Mouse (Mus musculus): ENCODE results near the gene Frmd8.

GRCm38 (mm10) chr19:5818590-5818977 is 56.5 kb downstream of the Frmd8 start:
- TF ChIP-seq MAZ (IDR thresholded peaks at IDR 0.05; ENCODE audit: low read depth, low read length) (no peak), EP300 (IDR thresholded peaks at IDR 0.05; ENCODE audit: low read depth in 1 of 2, low read length in 2 of 2) (no peak), CTCF (IDR thresholded peaks at IDR 0.05 in 2 of 3, conservative IDR thresholded peaks at IDR 0.05 in 1 of 3; ENCODE audit: control insufficient read depth in 1 of 3, insufficient read depth in 1 of 3, low read depth in 2 of 3, low read length in 3 of 3, poor library complexity in 1 of 3, severe bottlenecking in 1 of 3) (no peak), POLR2A (IDR thresholded peaks at IDR 0.05; ENCODE audit: control insufficient read depth in 1 of 2, insufficient read depth in 1 of 2, low read depth in 1 of 2, low read length in 2 of 2, poor library complexity in 1 of 2) (no peak), MAX (IDR thresholded peaks at IDR 0.05; ENCODE audit: low read length) (no peak), ZKSCAN1 (IDR thresholded peaks at IDR 0.05; ENCODE audit: low read depth, low read length) (no peak)
